Mouse (Mus musculus) bone marrow macrophage, adult 2 months (primary cell): ENCODE measurements around the gene Chst3.

Source experiments
- CTCF ChIP-seq: IDR thresholded peaks from 2 replicates; pipeline ENCODE4 v1.5.1; 2012; ENCODE audit warnings: low read depth, mild to moderate bottlenecking, low read length, moderate library complexity
- POLR2A ChIP-seq: IDR thresholded peaks from 2 replicates; pipeline ENCODE4 v1.6.1; 2012; ENCODE audit warnings: mild to moderate bottlenecking, low read depth, low read length, borderline replicate concordance

DNA sequence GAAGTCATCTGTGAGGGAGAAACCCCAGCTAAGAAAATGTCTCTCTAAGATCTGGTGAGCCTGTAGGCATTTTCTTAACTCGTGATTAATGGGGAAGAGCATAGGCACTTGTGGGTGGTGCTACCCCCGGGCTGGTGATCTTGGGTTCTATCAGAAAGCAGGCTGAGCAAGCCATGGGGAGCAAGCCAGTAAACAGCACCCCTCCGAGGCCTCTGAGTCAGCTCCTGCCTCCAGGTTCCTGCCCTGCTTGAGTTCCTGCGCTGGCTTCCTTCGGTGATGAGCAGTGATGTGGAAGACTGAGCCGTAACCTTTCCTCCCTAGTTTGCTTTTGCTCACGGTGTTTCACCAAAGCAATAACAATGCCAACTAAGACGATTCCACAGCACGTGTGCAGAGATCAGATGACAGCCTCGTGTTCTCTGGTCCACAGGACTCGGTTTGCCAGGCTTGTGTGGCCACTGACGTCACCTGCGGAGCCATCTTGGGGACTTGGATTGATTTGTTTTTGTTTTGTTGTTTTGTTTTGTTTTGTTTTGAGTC lies 31.4 kb upstream of the Chst3 start:
- TF ChIP-seq POLR2A = no peak
- no peak for TF ChIP-seq CTCF
